Mouse (Mus musculus): ENCODE measurements around the gene Slc25a5. TPM values are rescaled to one million over a fixed set of nuclear protein-coding genes. Genes with fewer than 3 reads are reported as not detected.

Gene Slc25a5
- polyA plus RNA-seq, 1 experiment from 2014 or later: 571 TPM

- no peaks in the 10 kb centered on the region for H3K9me3 ChIP-seq (ENCODE audit: control insufficient read depth, low read length)
- H3K4me3 ChIP-seq (replicated peaks; ENCODE audit: low read depth, low read length): peak overlapping the region; percentile 24; the same call in 1 of the 2 replicates
- H3K9ac ChIP-seq (replicated peaks; ENCODE audit: low read length): no peak overlapping the region; the same call in 1 of the 2 replicates
- peak overlapping the region; percentile 42; the same call in 1 of the 2 replicates for H3K27ac ChIP-seq (replicated peaks; ENCODE audit: low read depth, low read length)
- H3K4me2 ChIP-seq (ENCODE audit: low read length): peak overlapping the region; percentile 52
- peak; percentile 63; the same call in 1 of the 2 replicates for ATAC-seq (ENCODE audit: low FRiP score, low TSS enrichment)
- 26% methylated on average over 19 of the region's 19 CpGs for WGBS
- H3K36me3 ChIP-seq (ENCODE audit: control insufficient read depth, insufficient read depth, low read length): no peaks in the 10 kb centered on the region
- DNase-seq: peak; percentile 84
- no peaks in the 10 kb centered on the region for H3K4me1 ChIP-seq (ENCODE audit: control insufficient read depth, insufficient read depth, low read length)
- H3K27me3 ChIP-seq (ENCODE audit: control insufficient read depth, insufficient read depth, low read length): no peaks in the 10 kb centered on the region
Observed at GRCm38 (mm10) chrX:36833397-36834084, 38.1 kb downstream of the Slc25a5 start.

- DNase-seq: no peak
- no peak overlapping the region for H3K27ac ChIP-seq (replicated peaks; ENCODE audit: low read depth, low read length)
- H3K4me1 ChIP-seq (ENCODE audit: control insufficient read depth, insufficient read depth, low read length): no peaks in the 10 kb centered on the region
- no peaks in the 10 kb centered on the region for H3K36me3 ChIP-seq (ENCODE audit: control insufficient read depth, insufficient read depth, low read length)
- H3K9ac ChIP-seq (replicated peaks; ENCODE audit: low read length): no peak overlapping the region
- no peak overlapping the region for H3K4me2 ChIP-seq (ENCODE audit: low read length)
- H3K9me3 ChIP-seq (ENCODE audit: control insufficient read depth, low read length): no peaks in the 10 kb centered on the region
- ATAC-seq (ENCODE audit: low FRiP score, low TSS enrichment): no peak
- WGBS: 72% methylated on average over 6 of the region's 6 CpGs
- H3K4me3 ChIP-seq (replicated peaks; ENCODE audit: low read depth, low read length): no peak overlapping the region
- H3K27me3 ChIP-seq (ENCODE audit: control insufficient read depth, insufficient read depth, low read length): no peaks in the 10 kb centered on the region
Observed at GRCm38 (mm10) chrX:36837069-36837676, 41.7 kb downstream of the Slc25a5 start.

- DNase-seq: no peak
- no peaks in the 10 kb centered on the region for H3K27me3 ChIP-seq (ENCODE audit: control insufficient read depth, insufficient read depth, low read length)
- no peaks in the 10 kb centered on the region for H3K9me3 ChIP-seq (ENCODE audit: control insufficient read depth, low read length)
- no peak for ATAC-seq (ENCODE audit: low FRiP score, low TSS enrichment)
- H3K4me3 ChIP-seq (replicated peaks; ENCODE audit: low read depth, low read length): no peak overlapping the region
- H3K4me2 ChIP-seq (ENCODE audit: low read length): no peak overlapping the region
- no peaks in the 10 kb centered on the region for H3K36me3 ChIP-seq (ENCODE audit: control insufficient read depth, insufficient read depth, low read length)
- no peak overlapping the region for H3K9ac ChIP-seq (replicated peaks; ENCODE audit: low read length)
- H3K27ac ChIP-seq (replicated peaks; ENCODE audit: low read depth, low read length): no peak overlapping the region
- WGBS: 83% methylated on average over 7 of the region's 7 CpGs
- no peaks in the 10 kb centered on the region for H3K4me1 ChIP-seq (ENCODE audit: control insufficient read depth, insufficient read depth, low read length)
Observed at GRCm38 (mm10) chrX:36839391-36839790, 43.9 kb downstream of the Slc25a5 start.

- Histone ChIP-seq H3K4me1 (ENCODE audit: control insufficient read depth, insufficient read depth, low read length) (no peaks in the 10 kb centered on the region), H3K36me3 (ENCODE audit: control insufficient read depth, insufficient read depth, low read length) (no peaks in the 10 kb centered on the region), H3K4me2 (ENCODE audit: low read length) (no peak overlapping the region), H3K27ac (replicated peaks; ENCODE audit: low read depth, low read length) (no peak overlapping the region), H3K27me3 (ENCODE audit: control insufficient read depth, insufficient read depth, low read length) (no peaks in the 10 kb centered on the region), H3K4me3 (replicated peaks; ENCODE audit: low read depth, low read length) (no peak overlapping the region), H3K9me3 (ENCODE audit: control insufficient read depth, low read length) (no peaks in the 10 kb centered on the region), H3K9ac (replicated peaks; ENCODE audit: low read length) (no peak overlapping the region)
- ATAC-seq (ENCODE audit: low FRiP score, low TSS enrichment) (no peak), DNase-seq (no peak)
- WGBS: 89% methylated on average over 6 of the region's 6 CpGs
Observed at GRCm38 (mm10) chrX:36841698-36842097, 46.2 kb downstream of the Slc25a5 start.

- Histone ChIP-seq H3K9me3 (ENCODE audit: control insufficient read depth, low read length) (no peaks in the 10 kb centered on the region), H3K4me2 (ENCODE audit: low read length) (no peak overlapping the region), H3K4me1 (ENCODE audit: control insufficient read depth, insufficient read depth, low read length) (no peaks in the 10 kb centered on the region), H3K27ac (replicated peaks; ENCODE audit: low read depth, low read length) (no peak overlapping the region), H3K4me3 (replicated peaks; ENCODE audit: low read depth, low read length) (no peak overlapping the region), H3K9ac (replicated peaks; ENCODE audit: low read length) (no peak overlapping the region), H3K27me3 (ENCODE audit: control insufficient read depth, insufficient read depth, low read length) (no peaks in the 10 kb centered on the region), H3K36me3 (ENCODE audit: control insufficient read depth, insufficient read depth, low read length) (no peaks in the 10 kb centered on the region)
- no peak for DNase-seq
- ATAC-seq (ENCODE audit: low FRiP score, low TSS enrichment): no peak
- WGBS: 86% methylated on average over 4 of the region's 4 CpGs
Observed at GRCm38 (mm10) chrX:36843346-36843990, 48.0 kb downstream of the Slc25a5 start.

GRCm38 (mm10) chrX:36847152-36847551 is 51.7 kb downstream of the Slc25a5 start:
- Histone ChIP-seq H3K9ac (replicated peaks; ENCODE audit: low read length) (no peak overlapping the region), H3K9me3 (ENCODE audit: control insufficient read depth, low read length) (no peaks in the 10 kb centered on the region), H3K4me1 (ENCODE audit: control insufficient read depth, insufficient read depth, low read length) (no peaks in the 10 kb centered on the region), H3K4me3 (replicated peaks; ENCODE audit: low read depth, low read length) (no peak overlapping the region), H3K4me2 (ENCODE audit: low read length) (no peak overlapping the region), H3K36me3 (ENCODE audit: control insufficient read depth, insufficient read depth, low read length) (no peaks in the 10 kb centered on the region), H3K27me3 (ENCODE audit: control insufficient read depth, insufficient read depth, low read length) (no peaks in the 10 kb centered on the region), H3K27ac (replicated peaks; ENCODE audit: low read depth, low read length) (no peak overlapping the region)
- DNase-seq (no peak), ATAC-seq (ENCODE audit: low FRiP score, low TSS enrichment) (no peak)
- WGBS: 90% methylated on average over 1 of the region's 1 CpGs

Other genes starting within 250 kb of the Slc25a5 start
- gene Pgrmc1, start 197.4 kb upstream of the Slc25a5 start, polyA plus RNA-seq (2014; fragmentation: Nextera tagmentation; extraction: Ambion mirVana): 708 and 733 TPM in 2 replicates
- 6.2 and 7.2 TPM in 2 replicates for gene Akap17b, start 150.3 kb upstream of the Slc25a5 start, polyA plus RNA-seq (2014; fragmentation: Nextera tagmentation; extraction: Ambion mirVana)
- gene Slc25a43, start 52.0 kb upstream of the Slc25a5 start, polyA plus RNA-seq (2014; fragmentation: Nextera tagmentation; extraction: Ambion mirVana): 0.65 and 0.71 TPM in 2 replicates
- gene Ube2a, start 78.2 kb downstream of the Slc25a5 start, polyA plus RNA-seq (2014; fragmentation: Nextera tagmentation; extraction: Ambion mirVana): 130 and 132 TPM in 2 replicates
- 15.7 and 23.0 TPM in 2 replicates for gene C330007P06Rik, start 78.5 kb downstream of the Slc25a5 start, polyA plus RNA-seq (2014; fragmentation: Nextera tagmentation; extraction: Ambion mirVana)
- gene Nkrf, start 107.2 kb downstream of the Slc25a5 start, polyA plus RNA-seq (2014; fragmentation: Nextera tagmentation; extraction: Ambion mirVana): 17.5 and 20.0 TPM in 2 replicates
- 62.2 and 76.7 TPM in 2 replicates for gene Sept6, start 196.1 kb downstream of the Slc25a5 start, polyA plus RNA-seq (2014; fragmentation: Nextera tagmentation; extraction: Ambion mirVana)

Measured in midbrain, embryonic 14.5 days (tissue).